Mouse (Mus musculus): ENCODE results near the gene Kcnk4. TPM values are rescaled to one million over a fixed set of nuclear protein-coding genes. Genes with fewer than 3 reads are reported as not detected.

Kcnk4 gene
- total and polyA plus RNA-seq, 2 experiments: 0.05 TPM; not detected in 1

DNA sequence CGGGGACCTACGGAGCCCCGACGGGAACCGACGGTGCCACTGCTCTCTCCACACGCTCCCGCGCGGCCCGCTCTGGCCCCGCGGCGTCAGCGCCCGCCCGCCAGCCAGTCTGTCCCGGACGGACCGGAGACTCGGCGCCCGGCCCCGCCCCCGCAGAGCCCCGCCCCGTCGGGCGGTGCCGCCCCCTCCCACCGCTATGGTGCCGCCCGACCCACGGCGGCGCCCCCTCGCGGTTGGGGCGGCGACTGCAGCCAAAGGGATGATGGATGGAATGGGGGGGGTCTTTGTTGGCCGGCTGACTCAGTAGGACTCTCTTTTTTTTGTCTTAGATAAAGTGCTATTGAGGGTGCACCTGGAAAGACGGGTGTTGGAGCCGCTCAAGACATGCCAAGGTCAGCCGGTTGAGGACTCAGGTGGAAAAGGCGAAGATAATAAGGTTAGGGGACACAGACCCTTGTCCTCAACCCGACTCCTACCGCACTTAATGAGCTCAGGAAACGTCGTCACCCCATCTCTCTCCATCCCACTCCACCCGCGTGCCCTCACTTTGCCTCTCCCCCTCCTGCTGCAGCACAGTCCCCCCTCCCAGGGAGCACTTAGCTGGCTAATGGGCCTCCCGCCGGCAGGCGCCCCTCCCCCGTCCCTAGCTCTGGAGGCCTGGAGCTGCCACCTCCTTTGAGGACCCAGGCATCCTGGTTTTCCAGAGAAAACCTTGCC, 35.5 kb upstream of the Kcnk4 start:
- Histone ChIP-seq H3K36me3 (ENCODE audit: control insufficient read depth, insufficient read depth, low read length) (peaks cover 1% of the 10 kb centered on the region; the same call in 1 of the 2 replicates), H3K27ac (replicated peaks; ENCODE audit: insufficient read depth, low read depth, low read length) (peak overlapping the region; percentile 61), H3K27me3 (ENCODE audit: control insufficient read depth, insufficient read depth, low read length) (no peaks in the 10 kb centered on the region), H3K79me2 (ENCODE audit: control insufficient read depth, insufficient read depth, low read length) (peaks cover 4% of the 10 kb centered on the region; the same call in 1 of the 2 replicates), H3K4me1 (ENCODE audit: control insufficient read depth, insufficient read depth, low read length) (peaks cover 7% of the 10 kb centered on the region), H3K4me3 (ENCODE audit: insufficient read depth, low read depth, low read length) (peak overlapping the region; percentile 85), H3K9ac (ENCODE audit: low read depth, low read length) (peak overlapping the region; percentile 93)
- WGBS: 2% methylated on average over 55 of the region's 55 CpGs
- TF ChIP-seq CTCF (IDR thresholded peaks at IDR 0.05; ENCODE audit: low read depth, low read length): peak; percentile 72
- TF ChIP-seq POLR2A (IDR thresholded peaks at IDR 0.05; ENCODE audit: extremely low read depth, insufficient read depth, low read length): peak; percentile 58; the same call in 1 of the 2 replicates
- peak; percentile 20 for DNase-seq (ENCODE audit: extremely low read depth, low read depth, low spot score)

DNA sequence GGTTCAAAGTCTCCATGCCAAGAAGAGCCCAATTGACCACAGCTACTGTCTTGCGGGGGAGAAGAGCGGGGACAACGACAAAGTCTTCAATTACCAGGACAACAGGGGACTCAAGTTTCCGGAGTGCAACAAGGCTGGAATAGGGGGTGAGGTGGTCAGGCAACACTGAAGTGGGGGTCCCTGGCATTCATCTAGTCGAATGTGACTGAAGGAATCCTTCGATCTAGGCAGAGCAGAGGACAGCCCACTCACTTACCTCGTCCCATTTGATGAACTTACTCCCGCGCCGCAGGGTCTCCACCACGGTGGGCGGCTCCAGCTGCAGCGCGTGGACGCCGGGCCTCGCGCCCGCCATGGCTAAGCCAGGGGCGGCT, 35.0 kb upstream of the Kcnk4 start:
- no peak for DNase-seq (ENCODE audit: extremely low read depth, low read depth, low spot score)
- peaks cover 7% of the 10 kb centered on the region for H3K4me1 ChIP-seq (ENCODE audit: control insufficient read depth, insufficient read depth, low read length)
- peaks cover 1% of the 10 kb centered on the region; the same call in 1 of the 2 replicates for H3K36me3 ChIP-seq (ENCODE audit: control insufficient read depth, insufficient read depth, low read length)
- no peaks in the 10 kb centered on the region for H3K27me3 ChIP-seq (ENCODE audit: control insufficient read depth, insufficient read depth, low read length)
- peak overlapping the region; percentile 85 for H3K4me3 ChIP-seq (ENCODE audit: insufficient read depth, low read depth, low read length)
- peak overlapping the region; percentile 93 for H3K9ac ChIP-seq (ENCODE audit: low read depth, low read length)
- TF ChIP-seq CTCF (IDR thresholded peaks at IDR 0.05; ENCODE audit: low read depth, low read length): no peak
- peak overlapping the region; percentile 61 for H3K27ac ChIP-seq (replicated peaks; ENCODE audit: insufficient read depth, low read depth, low read length)
- under 1% methylated on average over 20 of the region's 20 CpGs for WGBS
- H3K79me2 ChIP-seq (ENCODE audit: control insufficient read depth, insufficient read depth, low read length): peaks cover 4% of the 10 kb centered on the region; the same call in 1 of the 2 replicates

DNA sequence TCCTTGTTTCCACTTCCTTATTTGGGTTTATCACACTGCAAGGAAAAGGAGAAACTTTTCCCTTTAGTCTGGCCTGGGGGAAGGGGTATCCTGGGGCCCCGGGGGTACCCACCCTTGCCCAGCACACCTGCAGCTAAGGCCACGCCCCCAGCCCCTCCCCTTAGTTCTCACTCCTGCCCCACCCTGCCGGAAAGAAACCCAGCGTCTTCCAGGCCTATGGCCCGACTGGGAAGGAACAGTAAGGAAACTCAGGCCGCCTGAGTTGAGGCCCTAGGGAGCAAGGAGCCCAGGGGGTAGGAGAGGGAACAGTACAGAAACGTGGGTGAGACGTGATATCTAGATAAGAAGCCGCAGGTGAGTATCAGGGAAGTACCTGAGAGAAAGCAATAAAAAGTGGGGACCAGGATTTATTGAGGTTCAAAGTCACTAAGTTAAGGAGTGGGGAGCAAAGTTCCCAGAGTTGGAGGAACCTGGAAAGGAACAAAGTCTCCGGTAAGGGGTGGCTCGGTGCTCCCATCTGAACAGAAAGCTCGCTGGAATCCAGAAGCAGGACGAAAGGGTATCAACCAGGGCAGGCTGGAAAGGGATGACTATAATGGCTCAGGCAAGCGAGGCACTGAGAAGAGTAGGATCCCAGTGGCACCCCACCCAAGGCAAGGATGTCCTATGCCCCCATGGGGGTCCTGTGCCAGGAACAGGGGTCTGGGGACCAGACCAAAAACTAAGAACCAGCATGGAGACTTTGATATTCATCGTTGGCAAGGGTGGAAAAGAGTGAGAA, 34.4 kb upstream of the Kcnk4 start:
- Histone ChIP-seq H3K4me3 (ENCODE audit: insufficient read depth, low read depth, low read length) (peak overlapping the region; percentile 85), H3K27me3 (ENCODE audit: control insufficient read depth, insufficient read depth, low read length) (no peaks in the 10 kb centered on the region), H3K9ac (ENCODE audit: low read depth, low read length) (peak overlapping the region; percentile 93), H3K36me3 (ENCODE audit: control insufficient read depth, insufficient read depth, low read length) (peaks cover 1% of the 10 kb centered on the region; the same call in 1 of the 2 replicates), H3K4me1 (ENCODE audit: control insufficient read depth, insufficient read depth, low read length) (peaks cover 7% of the 10 kb centered on the region), H3K27ac (replicated peaks; ENCODE audit: insufficient read depth, low read depth, low read length) (no peak overlapping the region), H3K79me2 (ENCODE audit: control insufficient read depth, insufficient read depth, low read length) (peaks cover 4% of the 10 kb centered on the region; the same call in 1 of the 2 replicates)
- TF ChIP-seq CTCF (IDR thresholded peaks at IDR 0.05; ENCODE audit: low read depth, low read length): no peak
- no peak for TF ChIP-seq POLR2A (IDR thresholded peaks at IDR 0.05; ENCODE audit: extremely low read depth, insufficient read depth, low read length)
- 21% methylated on average over 15 of the region's 15 CpGs for WGBS
- DNase-seq (ENCODE audit: extremely low read depth, low read depth, low spot score): no peak

DNA sequence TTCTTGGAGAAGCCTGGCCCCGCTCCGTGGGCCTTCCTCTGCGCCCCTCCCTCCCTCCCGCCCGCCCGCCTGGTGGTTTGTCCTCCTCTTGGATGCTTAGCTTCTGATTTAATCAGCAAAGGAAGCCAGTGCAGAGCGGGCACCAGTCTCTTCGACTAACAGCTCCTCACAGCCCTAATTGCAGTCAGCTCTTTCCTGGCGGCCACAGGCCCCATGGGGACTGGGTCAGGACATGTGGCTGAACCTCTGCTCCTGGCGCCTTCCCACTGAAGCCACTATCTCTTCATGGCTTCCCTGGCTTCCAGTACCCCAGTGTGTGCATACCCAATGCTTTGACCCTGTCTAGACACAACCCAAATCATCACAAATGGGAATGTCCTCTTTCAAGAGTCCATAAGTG, 22.1 kb upstream of the Kcnk4 start:
- Histone ChIP-seq H3K27ac (replicated peaks; ENCODE audit: insufficient read depth, low read depth, low read length) (no peak overlapping the region), H3K4me1 (ENCODE audit: control insufficient read depth, insufficient read depth, low read length) (peaks cover 11% of the 10 kb centered on the region), H3K36me3 (ENCODE audit: control insufficient read depth, insufficient read depth, low read length) (no peaks in the 10 kb centered on the region), H3K4me3 (ENCODE audit: insufficient read depth, low read depth, low read length) (no peak overlapping the region), H3K9ac (ENCODE audit: low read depth, low read length) (no peak overlapping the region), H3K79me2 (ENCODE audit: control insufficient read depth, insufficient read depth, low read length) (no peaks in the 10 kb centered on the region), H3K27me3 (ENCODE audit: control insufficient read depth, insufficient read depth, low read length) (no peaks in the 10 kb centered on the region)
- DNase-seq (ENCODE audit: extremely low read depth, low read depth, low spot score): no peak
- 94% methylated on average over 10 of the region's 10 CpGs for WGBS
- TF ChIP-seq POLR2A (IDR thresholded peaks at IDR 0.05; ENCODE audit: extremely low read depth, insufficient read depth, low read length): no peak

DNA sequence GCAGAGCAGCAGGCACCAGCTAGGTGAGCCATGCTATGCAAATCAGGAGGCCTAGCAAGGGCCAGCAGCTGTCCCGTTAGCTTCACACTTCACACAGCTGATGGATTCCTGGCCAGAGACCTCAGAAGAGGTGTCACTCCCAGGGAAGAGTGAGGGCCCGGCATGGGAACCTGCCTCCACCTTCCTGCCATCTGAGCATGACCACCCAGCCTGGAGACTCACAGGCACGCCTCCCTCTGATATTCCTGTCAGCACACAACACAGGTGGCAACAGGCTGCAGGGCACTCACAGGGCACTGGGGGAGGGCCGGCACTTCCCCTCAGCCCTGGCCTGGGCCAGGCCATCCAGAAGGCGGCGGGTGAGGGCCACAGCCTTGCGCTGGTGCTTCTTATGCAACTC, 21.1 kb upstream of the Kcnk4 start:
- Histone ChIP-seq H3K4me1 (ENCODE audit: control insufficient read depth, insufficient read depth, low read length) (peaks cover 11% of the 10 kb centered on the region), H3K4me3 (ENCODE audit: insufficient read depth, low read depth, low read length) (no peak overlapping the region), H3K36me3 (ENCODE audit: control insufficient read depth, insufficient read depth, low read length) (no peaks in the 10 kb centered on the region), H3K79me2 (ENCODE audit: control insufficient read depth, insufficient read depth, low read length) (no peaks in the 10 kb centered on the region), H3K27ac (replicated peaks; ENCODE audit: insufficient read depth, low read depth, low read length) (no peak overlapping the region), H3K27me3 (ENCODE audit: control insufficient read depth, insufficient read depth, low read length) (no peaks in the 10 kb centered on the region), H3K9ac (ENCODE audit: low read depth, low read length) (no peak overlapping the region)
- 92% methylated on average over 7 of the region's 7 CpGs for WGBS
- TF ChIP-seq POLR2A (IDR thresholded peaks at IDR 0.05; ENCODE audit: extremely low read depth, insufficient read depth, low read length) (no peak), CTCF (IDR thresholded peaks at IDR 0.05; ENCODE audit: low read depth, low read length) (no peak)
- no peak for DNase-seq (ENCODE audit: extremely low read depth, low read depth, low spot score)
